Mouse (Mus musculus): ENCODE data around the gene Ttll4. TPM values are rescaled to one million over a fixed set of nuclear protein-coding genes. Genes with fewer than 3 reads are reported as not detected.

Ttll4 gene
- total RNA-seq (2014; rRNA removed) = 8.6 and 11.1 TPM in 2 replicates
- 4.5 and 9.1 TPM in 2 replicates for polyA plus RNA-seq (2012; rRNA removed)

- H3K27ac ChIP-seq (replicated peaks; ENCODE audit: insufficient read depth, low read depth, low read length) = peak within 1 kb of the TSS; percentile 82
- DNase-seq (ENCODE audit: extremely low read depth, low read depth, low spot score) = peak; percentile 97
- no peaks in the 10 kb centered on the region for H3K27me3 ChIP-seq (ENCODE audit: control insufficient read depth, insufficient read depth, low read length)
- H3K4me1 ChIP-seq (ENCODE audit: control insufficient read depth, insufficient read depth, low read length) = peaks cover 9% of the 10 kb centered on the region
- WGBS = under 1% methylated on average over 66 of the region's 66 CpGs
- H3K4me3 ChIP-seq (ENCODE audit: insufficient read depth, low read depth, low read length) = peak within 1 kb of the TSS; percentile 94
- TF ChIP-seq CTCF (IDR thresholded peaks at IDR 0.05; ENCODE audit: low read depth, low read length) = peak; percentile 74
- peak; percentile 58; the same call in 1 of the 2 replicates for TF ChIP-seq POLR2A (IDR thresholded peaks at IDR 0.05; ENCODE audit: extremely low read depth, insufficient read depth, low read length)
- H3K9ac ChIP-seq (ENCODE audit: low read depth, low read length) = peak within 1 kb of the TSS; percentile 94
- no peaks in the 10 kb centered on the region for H3K36me3 ChIP-seq (ENCODE audit: control insufficient read depth, insufficient read depth, low read length)
- H3K79me2 ChIP-seq (ENCODE audit: control insufficient read depth, insufficient read depth, low read length) = peaks cover 8% of the 10 kb centered on the region; the same call in 1 of the 2 replicates
Observed at GRCm38 (mm10) chr1:74661448-74662195, at the start of gene Ttll4. Ttll4 (plus strand) TSS chr1:74661745.

- TF ChIP-seq POLR2A (IDR thresholded peaks at IDR 0.05; ENCODE audit: extremely low read depth, insufficient read depth, low read length) = no peak
- no peak for TF ChIP-seq CTCF (IDR thresholded peaks at IDR 0.05; ENCODE audit: low read depth, low read length)
- 94% methylated on average over 1 of the region's 1 CpGs for WGBS
Observed at GRCm38 (mm10) chr1:74624183-74624582, 37.4 kb upstream of the Ttll4 start.

GRCm38 (mm10) chr1:74626076-74626475, 35.5 kb upstream of the Ttll4 start:
- no peak for DNase-seq (ENCODE audit: extremely low read depth, low read depth, low spot score)
- Histone ChIP-seq H3K9ac (ENCODE audit: low read depth, low read length) (no peak overlapping the region), H3K4me1 (ENCODE audit: control insufficient read depth, insufficient read depth, low read length) (no peaks in the 10 kb centered on the region), H3K36me3 (ENCODE audit: control insufficient read depth, insufficient read depth, low read length) (no peaks in the 10 kb centered on the region), H3K79me2 (ENCODE audit: control insufficient read depth, insufficient read depth, low read length) (no peaks in the 10 kb centered on the region), H3K4me3 (ENCODE audit: insufficient read depth, low read depth, low read length) (no peak overlapping the region), H3K27ac (replicated peaks; ENCODE audit: insufficient read depth, low read depth, low read length) (no peak overlapping the region), H3K27me3 (ENCODE audit: control insufficient read depth, insufficient read depth, low read length) (no peaks in the 10 kb centered on the region)
- 92% methylated on average over 4 of the region's 4 CpGs for WGBS
- TF ChIP-seq CTCF (IDR thresholded peaks at IDR 0.05; ENCODE audit: low read depth, low read length) = no peak
- no peak for TF ChIP-seq POLR2A (IDR thresholded peaks at IDR 0.05; ENCODE audit: extremely low read depth, insufficient read depth, low read length)

More at GRCm38 (mm10) chr1:74624183-74624582, 37.4 kb upstream of the Ttll4 start:
- Histone ChIP-seq H3K27ac (replicated peaks; ENCODE audit: insufficient read depth, low read depth, low read length) (no peak overlapping the region), H3K9ac (ENCODE audit: low read depth, low read length) (no peak overlapping the region), H3K4me3 (ENCODE audit: insufficient read depth, low read depth, low read length) (no peak overlapping the region), H3K27me3 (ENCODE audit: control insufficient read depth, insufficient read depth, low read length) (no peaks in the 10 kb centered on the region), H3K36me3 (ENCODE audit: control insufficient read depth, insufficient read depth, low read length) (no peaks in the 10 kb centered on the region), H3K4me1 (ENCODE audit: control insufficient read depth, insufficient read depth, low read length) (no peaks in the 10 kb centered on the region), H3K79me2 (ENCODE audit: control insufficient read depth, insufficient read depth, low read length) (no peaks in the 10 kb centered on the region)
- DNase-seq (ENCODE audit: extremely low read depth, low read depth, low spot score) = no peak

- 64% methylated on average over 7 of the region's 7 CpGs for WGBS
- Histone ChIP-seq H3K79me2 (ENCODE audit: control insufficient read depth, insufficient read depth, low read length) (no peaks in the 10 kb centered on the region), H3K36me3 (ENCODE audit: control insufficient read depth, insufficient read depth, low read length) (no peaks in the 10 kb centered on the region), H3K4me1 (ENCODE audit: control insufficient read depth, insufficient read depth, low read length) (no peaks in the 10 kb centered on the region), H3K4me3 (ENCODE audit: insufficient read depth, low read depth, low read length) (no peak overlapping the region), H3K27me3 (ENCODE audit: control insufficient read depth, insufficient read depth, low read length) (no peaks in the 10 kb centered on the region), H3K9ac (ENCODE audit: low read depth, low read length) (no peak overlapping the region), H3K27ac (replicated peaks; ENCODE audit: insufficient read depth, low read depth, low read length) (no peak overlapping the region)
- DNase-seq (ENCODE audit: extremely low read depth, low read depth, low spot score) = no peak
- TF ChIP-seq POLR2A (IDR thresholded peaks at IDR 0.05; ENCODE audit: extremely low read depth, insufficient read depth, low read length) (no peak), CTCF (IDR thresholded peaks at IDR 0.05; ENCODE audit: low read depth, low read length) (no peak)
Observed at GRCm38 (mm10) chr1:74628001-74628400, 33.5 kb upstream of the Ttll4 start.

- H3K36me3 ChIP-seq (ENCODE audit: control insufficient read depth, insufficient read depth, low read length) = no peaks in the 10 kb centered on the region
- H3K79me2 ChIP-seq (ENCODE audit: control insufficient read depth, insufficient read depth, low read length) = no peaks in the 10 kb centered on the region
- H3K9ac ChIP-seq (ENCODE audit: low read depth, low read length) = no peak overlapping the region
- H3K27me3 ChIP-seq (ENCODE audit: control insufficient read depth, insufficient read depth, low read length) = no peaks in the 10 kb centered on the region
- no peaks in the 10 kb centered on the region for H3K4me1 ChIP-seq (ENCODE audit: control insufficient read depth, insufficient read depth, low read length)
- no peak for DNase-seq (ENCODE audit: extremely low read depth, low read depth, low spot score)
- TF ChIP-seq POLR2A (IDR thresholded peaks at IDR 0.05; ENCODE audit: extremely low read depth, insufficient read depth, low read length) (no peak), CTCF (IDR thresholded peaks at IDR 0.05; ENCODE audit: low read depth, low read length) (no peak)
- H3K27ac ChIP-seq (replicated peaks; ENCODE audit: insufficient read depth, low read depth, low read length) = no peak overlapping the region
- 82% methylated on average over 4 of the region's 4 CpGs for WGBS
- H3K4me3 ChIP-seq (ENCODE audit: insufficient read depth, low read depth, low read length) = no peak overlapping the region
Observed at GRCm38 (mm10) chr1:74632734-74633133, 28.8 kb upstream of the Ttll4 start.

GRCm38 (mm10) chr1:74643524-74643923, 18.0 kb upstream of the Ttll4 start:
- TF ChIP-seq POLR2A (IDR thresholded peaks at IDR 0.05; ENCODE audit: extremely low read depth, insufficient read depth, low read length) (no peak), CTCF (IDR thresholded peaks at IDR 0.05; ENCODE audit: low read depth, low read length) (no peak)
- no peaks in the 10 kb centered on the region for H3K4me1 ChIP-seq (ENCODE audit: control insufficient read depth, insufficient read depth, low read length)
- no peaks in the 10 kb centered on the region for H3K79me2 ChIP-seq (ENCODE audit: control insufficient read depth, insufficient read depth, low read length)
- no peaks in the 10 kb centered on the region for H3K27me3 ChIP-seq (ENCODE audit: control insufficient read depth, insufficient read depth, low read length)
- no peak overlapping the region for H3K27ac ChIP-seq (replicated peaks; ENCODE audit: insufficient read depth, low read depth, low read length)
- H3K4me3 ChIP-seq (ENCODE audit: insufficient read depth, low read depth, low read length) = no peak overlapping the region
- H3K36me3 ChIP-seq (ENCODE audit: control insufficient read depth, insufficient read depth, low read length) = no peaks in the 10 kb centered on the region
- no peak overlapping the region for H3K9ac ChIP-seq (ENCODE audit: low read depth, low read length)
- no peak for DNase-seq (ENCODE audit: extremely low read depth, low read depth, low spot score)
- WGBS = 87% methylated on average over 2 of the region's 2 CpGs
